Mouse (Mus musculus): ENCODE measurements at regions not wholly inside any gene's neighbourhood (a gene's known extent, or its start where the extent isn't known, plus 50 kb on each side); places are given as distances from the start of the nearest gene placed in this dataset.

GRCm38 (mm10) chr10:92242714-92243440 is 479.3 kb downstream of the Nedd1 start:
- peak; percentile 29 for DNase-seq (ENCODE audit: low read depth, low spot score)

- no peak for DNase-seq (ENCODE audit: low read depth, low spot score)
Observed at GRCm38 (mm10) chr10:92237881-92238280, 484.3 kb downstream of the Nedd1 start.

DNA sequence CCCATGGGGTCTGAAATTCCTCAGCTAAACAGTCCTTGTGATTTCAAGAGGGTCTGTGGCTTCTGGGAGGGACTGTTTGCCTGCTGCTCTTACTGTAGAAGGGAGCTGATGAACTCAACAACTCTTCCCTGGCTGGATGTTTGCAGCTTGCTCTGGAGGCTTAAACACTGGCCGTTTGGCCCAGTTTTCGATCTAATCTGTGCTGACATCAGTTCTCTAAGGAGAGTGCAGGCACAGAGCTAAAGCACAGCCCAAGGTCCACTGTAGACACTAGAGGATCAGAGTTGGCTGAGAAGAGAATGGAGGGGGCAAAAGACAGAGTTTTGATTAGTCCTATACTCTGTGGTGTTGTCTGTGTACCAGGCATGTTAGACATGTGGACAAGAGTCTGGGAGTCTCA is 490.1 kb downstream of the Nedd1 start:
- DNase-seq (ENCODE audit: low read depth, low spot score) = no peak

GRCm38 (mm10) chr10:92225818-92226217 is 496.4 kb downstream of the Nedd1 start:
- no peak for DNase-seq (ENCODE audit: low read depth, low spot score)

GRCm38 (mm10) chr10:92225071-92225470 is 497.1 kb downstream of the Nedd1 start:
- DNase-seq (ENCODE audit: low read depth, low spot score) = no peak

DNA sequence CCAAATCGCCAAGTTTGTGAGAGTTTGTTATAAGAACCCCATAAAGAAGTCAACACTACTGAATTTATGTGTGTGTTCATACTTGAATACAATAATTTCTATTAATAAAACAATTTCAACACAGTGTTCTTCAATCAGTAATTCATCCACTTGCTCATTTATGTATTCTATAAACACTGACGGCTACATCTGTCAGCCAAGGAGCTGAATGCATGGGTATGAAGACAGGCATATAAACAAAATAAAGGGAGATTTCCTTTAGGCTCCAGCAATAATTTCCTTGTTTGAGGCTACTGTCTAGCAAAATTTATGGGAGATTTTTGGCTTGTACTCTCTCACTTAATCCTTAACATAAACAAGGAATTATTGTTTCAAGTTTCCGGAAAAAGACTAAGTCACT is 502.9 kb downstream of the Nedd1 start:
- no peak for DNase-seq (ENCODE audit: low read depth, low spot score)

GRCm38 (mm10) chr10:92170856-92171255 is 551.4 kb downstream of the Nedd1 start:
- no peak for DNase-seq (ENCODE audit: low read depth, low spot score)

- no peak for DNase-seq (ENCODE audit: low read depth, low spot score)
Observed at GRCm38 (mm10) chr10:92166057-92166456, 556.2 kb downstream of the Nedd1 start.

GRCm38 (mm10) chr10:92164991-92165390 is 557.2 kb downstream of the Nedd1 start:
- no peak for DNase-seq (ENCODE audit: low read depth, low spot score)

DNA sequence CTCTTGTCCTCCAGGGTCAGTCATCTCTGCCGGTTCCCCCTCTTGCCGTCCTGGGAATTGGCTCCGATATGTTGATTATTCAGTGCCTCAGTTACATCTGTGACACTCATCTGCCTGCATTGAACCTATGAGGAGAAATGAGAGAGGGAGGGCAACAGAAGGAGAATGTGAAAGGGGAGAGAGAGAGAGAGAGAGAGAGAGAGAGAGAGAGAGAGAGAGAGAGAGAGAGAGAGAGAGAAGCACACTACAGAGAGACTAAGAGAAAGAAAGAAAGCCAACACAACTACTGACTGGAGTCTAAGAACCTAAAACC is 557.6 kb downstream of the Nedd1 start:
- no peak for DNase-seq (ENCODE audit: low read depth, low spot score)

- no peak for DNase-seq (ENCODE audit: low read depth, low spot score)
Observed at GRCm38 (mm10) chr10:92163851-92164647, 558.2 kb downstream of the Nedd1 start.

DNA sequence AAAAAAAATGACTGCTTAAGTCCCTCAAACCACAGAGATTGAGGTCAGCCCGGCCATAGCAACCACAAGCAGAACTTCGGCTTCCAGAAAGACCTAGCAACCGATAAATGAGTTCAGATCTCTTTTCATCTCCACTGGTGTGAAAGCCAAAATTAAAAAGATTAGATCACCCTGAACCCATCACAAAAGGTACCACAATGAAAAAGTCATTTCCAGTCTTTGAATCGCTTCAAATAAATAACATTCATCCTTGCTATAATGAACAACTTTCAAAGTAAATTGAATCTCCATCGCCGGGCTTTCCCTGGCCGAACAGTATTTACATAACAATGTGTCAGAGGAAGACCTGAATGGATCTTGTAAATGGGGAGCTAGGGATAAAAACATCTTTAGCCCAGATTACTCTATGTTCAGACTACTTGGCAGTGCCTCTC is 559.1 kb downstream of the Nedd1 start:
- no peak for DNase-seq (ENCODE audit: low read depth, low spot score)

GRCm38 (mm10) chr10:92162473-92163011 is 559.7 kb downstream of the Nedd1 start:
- peak; percentile 79 for DNase-seq (ENCODE audit: low read depth, low spot score)

GRCm38 (mm10) chr10:92161501-92161900 is 560.7 kb downstream of the Nedd1 start:
- DNase-seq (ENCODE audit: low read depth, low spot score) = no peak

GRCm38 (mm10) chr10:92146263-92146662 is 576.0 kb downstream of the Nedd1 start:
- DNase-seq (ENCODE audit: low read depth, low spot score) = no peak

- DNase-seq (ENCODE audit: low read depth, low spot score) = no peak
Observed at GRCm38 (mm10) chr10:92135521-92135920, 586.7 kb downstream of the Nedd1 start.

GRCm38 (mm10) chr10:92112790-92113189 is 609.4 kb downstream of the Nedd1 start:
- no peak for DNase-seq (ENCODE audit: low read depth, low spot score)

DNA sequence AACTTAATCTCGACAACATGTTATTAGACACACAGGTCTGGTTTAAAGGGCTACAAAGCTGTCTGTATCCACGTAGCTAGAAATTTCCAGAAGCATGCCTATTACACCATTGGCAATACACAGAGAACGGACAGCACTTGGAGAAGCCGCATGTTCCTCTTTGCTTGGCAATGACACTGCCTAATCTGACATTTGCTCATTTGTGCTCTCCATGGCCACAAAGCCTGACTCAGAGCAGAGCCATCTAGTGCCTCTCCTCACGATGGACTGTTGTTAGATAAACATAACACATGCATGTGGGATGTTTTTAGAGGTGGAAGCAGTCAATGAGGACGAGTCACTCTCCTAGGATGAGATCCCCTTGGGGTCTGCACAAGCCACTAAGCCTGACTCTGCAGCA is 615.9 kb downstream of the Nedd1 start:
- DNase-seq (ENCODE audit: low read depth, low spot score) = no peak

DNA sequence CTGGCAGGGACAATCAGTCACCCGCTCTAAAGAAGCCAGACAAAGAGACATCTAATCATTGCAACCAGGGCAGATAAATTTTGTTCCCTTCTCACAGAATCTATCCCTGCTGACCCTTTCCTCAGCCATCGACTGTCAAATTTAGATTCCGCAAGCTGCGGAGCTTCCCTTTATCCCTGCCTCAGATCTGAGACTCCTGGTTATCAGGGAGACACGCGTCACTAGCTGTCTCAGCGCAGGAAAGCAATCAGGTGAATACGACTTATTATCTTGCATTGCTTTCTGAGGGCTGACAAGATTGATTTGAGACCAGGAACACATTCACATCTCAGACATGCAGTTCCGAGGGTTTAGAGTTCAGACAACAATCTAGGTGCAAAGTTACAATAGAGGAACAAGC is 618.3 kb downstream of the Nedd1 start:
- DNase-seq (ENCODE audit: low read depth, low spot score) = no peak

GRCm38 (mm10) chr10:92102755-92103154 is 619.5 kb downstream of the Nedd1 start:
- DNase-seq (ENCODE audit: low read depth, low spot score) = no peak

DNA sequence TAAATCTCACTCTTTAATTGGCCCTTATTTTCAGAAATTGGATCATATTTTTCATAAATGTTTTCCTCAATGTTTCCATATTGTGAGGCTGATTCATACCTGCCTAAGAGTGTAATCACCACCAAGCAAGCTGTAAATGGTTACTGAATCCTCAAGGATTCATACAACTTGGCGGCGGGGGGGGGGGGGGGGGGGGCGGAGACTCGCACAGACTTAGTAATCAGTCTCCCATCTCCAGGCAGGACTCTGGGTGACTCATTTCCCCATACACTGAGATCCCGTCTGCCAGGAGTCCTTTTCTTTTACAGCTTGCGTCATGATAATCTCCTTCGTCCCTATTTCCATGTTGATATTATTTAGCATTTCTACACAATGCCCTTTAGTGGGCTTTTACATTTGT is 624.7 kb downstream of the Nedd1 start:
- DNase-seq (ENCODE audit: low read depth, low spot score) = no peak

GRCm38 (mm10) chr10:92097081-92097480 is 625.1 kb downstream of the Nedd1 start:
- DNase-seq (ENCODE audit: low read depth, low spot score) = no peak
